Mouse (Mus musculus) stomach, embryonic 14.5 days (tissue): ENCODE results near the gene Prn. TPM values are rescaled to one million over a fixed set of nuclear protein-coding genes. Genes with fewer than 3 reads are reported as not detected.

Source experiments
- ATAC-seq: fragments of 200-750 bp; cut with Nextera tagmentation; 2 replicates; pipeline ENCODE4 v1.8.0; 2017; ENCODE audit warnings: low read depth, moderate TSS enrichment; ENCODE audit not compliant: insufficient number of reproducible peaks, insufficient read depth, low FRiP score
- H3K27ac ChIP-seq: fragments of 300-500 bp; sonication (generic); 2 replicates; pipeline ENCODE4 v1.5.1; 2014; ENCODE audit warnings: mild to moderate bottlenecking, low read length, moderate library complexity, mixed read lengths
- H3K27me3 ChIP-seq: fragments of 300-500 bp; sonication (generic); 2 replicates; pipeline ENCODE4 v1.6.1; 2014; ENCODE audit warnings: low read length, control low read depth, mixed read lengths; ENCODE audit not compliant: control insufficient read depth, insufficient read depth
- H3K36me3 ChIP-seq: fragments of 300-500 bp; sonication (generic); 2 replicates; pipeline ENCODE4 v1.6.1; 2014; ENCODE audit warnings: mild to moderate bottlenecking, control low read depth, low read length, moderate library complexity, mixed read lengths; ENCODE audit not compliant: control insufficient read depth, insufficient read depth
- H3K4me1 ChIP-seq: fragments of 300-500 bp; sonication (generic); 2 replicates; pipeline ENCODE4 v1.6.1; 2014; ENCODE audit warnings: low read length, control low read depth, mixed read lengths; ENCODE audit not compliant: control insufficient read depth, insufficient read depth
- H3K4me2 ChIP-seq: fragments of 300-500 bp; sonication (generic); replicated peaks from 2 replicates; pipeline ENCODE4 v1.6.1; 2014; ENCODE audit warnings: low read depth, low read length, control low read depth
- H3K4me3 ChIP-seq: fragments of 300-500 bp; sonication (generic); 2 replicates; pipeline ENCODE4 v1.5.1; 2014; ENCODE audit warnings: low read depth, low read length, control low read depth
- H3K9ac ChIP-seq: fragments of 300-500 bp; sonication (generic); replicated peaks from 2 replicates; pipeline ENCODE4 v1.6.1; 2014; ENCODE audit warnings: low read depth, mild to moderate bottlenecking, control low read depth, low read length, moderate library complexity, mixed read lengths
- H3K9me3 ChIP-seq: fragments of 300-500 bp; sonication (generic); 2 replicates; pipeline ENCODE4 v1.6.1; 2016; ENCODE audit warnings: low read depth, low read length, control low read depth; ENCODE audit not compliant: control insufficient read depth
- WGBS: fragments of 180-500 bp; shearing (Covaris S2); extraction: QIAGEN DNeasy Blood & Tissue Kit; methylation state at CpG from one replicate; pipeline ENCODE4 v1.1.7; 2014; 5-methylcytosine and 5-hydroxymethylcytosine counted together
- polyA plus RNA-seq: library from polyadenylated mRNA; unstranded; fragments of >200 nt; fragmentation: Nextera tagmentation; extraction: Ambion mirVana; gene quantifications from 2 replicates; pipeline ENCODE4 v1.2.1, GENCODE M21; 2014

Gene Prn
- polyA plus RNA-seq, 1 experiment from 2014 or later = not detected

- WGBS = 35% methylated on average over 13 of the region's 13 CpGs
- ATAC-seq = no peak
- H3K27ac ChIP-seq = no peak overlapping the region
Observed at GRCm38 (mm10) chr2:132001696-132002334, 92.1 kb downstream of the Prn start.

GRCm38 (mm10) chr2:132003916-132004315, 94.2 kb downstream of the Prn start:
- Histone ChIP-seq H3K4me1 (0 out of 2 replicates have a peak, but pooled peaks cover 3% of the 10 kb centered on the region), H3K27me3 (no peaks in the 10 kb centered on the region), H3K36me3 (no peaks in the 10 kb centered on the region), H3K4me2 (no peak overlapping the region), H3K4me3 (no peak overlapping the region), H3K9ac (no peak overlapping the region), H3K27ac (no peak overlapping the region), H3K9me3 (no peaks in the 10 kb centered on the region)
- WGBS = 67% methylated on average over 5 of the region's 5 CpGs
- ATAC-seq = no peak

More at GRCm38 (mm10) chr2:132001696-132002334, 92.1 kb downstream of the Prn start:
- no peak overlapping the region for H3K4me2 ChIP-seq
- no peaks in the 10 kb centered on the region for H3K27me3 ChIP-seq
- no peak overlapping the region for H3K9ac ChIP-seq
- H3K36me3 ChIP-seq = no peaks in the 10 kb centered on the region
- 0 out of 2 replicates have a peak, but pooled peaks cover 3% of the 10 kb centered on the region for H3K4me1 ChIP-seq
- H3K4me3 ChIP-seq = no peak overlapping the region
- H3K9me3 ChIP-seq = no peaks in the 10 kb centered on the region

GRCm38 (mm10) chr2:132004495-132005136, 94.9 kb downstream of the Prn start:
- no peaks in the 10 kb centered on the region for H3K9me3 ChIP-seq
- WGBS = 75% methylated on average over 9 of the region's 9 CpGs
- no peaks in the 10 kb centered on the region for H3K36me3 ChIP-seq
- 0 out of 2 replicates have a peak, but pooled peaks cover 3% of the 10 kb centered on the region for H3K4me1 ChIP-seq
- ATAC-seq = no peak
- no peak overlapping the region for H3K27ac ChIP-seq
- H3K4me3 ChIP-seq = no peak overlapping the region
- H3K4me2 ChIP-seq = no peak overlapping the region
- H3K9ac ChIP-seq = no peak overlapping the region
- H3K27me3 ChIP-seq = no peaks in the 10 kb centered on the region

GRCm38 (mm10) chr2:132005445-132005844, 95.7 kb downstream of the Prn start:
- Histone ChIP-seq H3K27me3 (no peaks in the 10 kb centered on the region), H3K36me3 (no peaks in the 10 kb centered on the region), H3K9ac (no peak overlapping the region), H3K9me3 (no peaks in the 10 kb centered on the region), H3K4me1 (0 out of 2 replicates have a peak, but pooled peaks cover 3% of the 10 kb centered on the region), H3K27ac (no peak overlapping the region), H3K4me3 (no peak overlapping the region), H3K4me2 (no peak overlapping the region)
- WGBS = 85% methylated on average over 4 of the region's 4 CpGs
- ATAC-seq = no peak

Other genes starting within 250 kb of the Prn start
- gene Erv3, start 50.2 kb upstream of the Prn start, polyA plus RNA-seq = not detected in 2 replicates
- gene Prnp, start within 50 bp of the Prn start, polyA plus RNA-seq = 65.5 and 70.1 TPM in 2 replicates
- 49.9 and 50.9 TPM in 2 replicates for gene Prnd, start 40.9 kb downstream of the Prn start, polyA plus RNA-seq
- gene Rassf2, start 120.3 kb downstream of the Prn start, polyA plus RNA-seq = 13.6 and 13.8 TPM in 2 replicates
- 12.4 and 13.2 TPM in 2 replicates for gene Slc23a2, start 235.2 kb downstream of the Prn start, polyA plus RNA-seq